Mouse (Mus musculus) midbrain, embryonic 12.5 days (tissue): ENCODE data around the gene E130114P18Rik. TPM values are rescaled to one million over a fixed set of nuclear protein-coding genes. Genes with fewer than 3 reads are reported as not detected.

Source experiments
- ATAC-seq: fragments of 200-750 bp; cut with Nextera tagmentation; 2 replicates; pipeline ENCODE4 v1.8.0; 2017; ENCODE audit warnings: low read depth, moderate TSS enrichment, moderate library complexity; ENCODE audit not compliant: low FRiP score
- H3K27ac ChIP-seq: fragments of 300-500 bp; sonication (generic); replicated peaks from 2 replicates; pipeline ENCODE4 v1.5.1; 2016; ENCODE audit warnings: mild to moderate bottlenecking
- H3K27me3 ChIP-seq: fragments of 300-500 bp; sonication (generic); 2 replicates; pipeline ENCODE4 v1.6.1; 2016; ENCODE audit warnings: mild to moderate bottlenecking
- H3K36me3 ChIP-seq: fragments of 300-500 bp; sonication (generic); 2 replicates; pipeline ENCODE4 v1.6.1; 2016
- H3K4me1 ChIP-seq: fragments of 300-500 bp; sonication (generic); 2 replicates; pipeline ENCODE4 v1.6.1; 2016
- H3K4me2 ChIP-seq: fragments of 300-500 bp; sonication (generic); replicated peaks from 2 replicates; pipeline ENCODE4 v1.6.1; 2016; ENCODE audit warnings: mild to moderate bottlenecking, moderate library complexity
- H3K4me3 ChIP-seq: fragments of 300-500 bp; sonication (generic); 2 replicates; pipeline ENCODE4 v1.5.1; 2016; ENCODE audit warnings: mild to moderate bottlenecking
- H3K9ac ChIP-seq: fragments of 300-500 bp; sonication (generic); replicated peaks from 2 replicates; pipeline ENCODE4 v1.6.1; 2016; ENCODE audit warnings: mild to moderate bottlenecking, moderate library complexity
- H3K9me3 ChIP-seq: fragments of 300-500 bp; sonication (generic); 2 replicates; pipeline ENCODE4 v1.6.1; 2016; ENCODE audit warnings: mild to moderate bottlenecking
- WGBS: fragments of 180-500 bp; shearing (Covaris S2); methylation state at CpG from one replicate; pipeline ENCODE4 v1.1.7; 2016; 5-methylcytosine and 5-hydroxymethylcytosine counted together
- polyA plus RNA-seq: library from polyadenylated mRNA; unstranded; fragments of >200 nt; fragmentation: Nextera tagmentation; extraction: Ambion mirVana; gene quantifications from 2 replicates; pipeline ENCODE4 v1.2.1, GENCODE M21; 2016

Gene E130114P18Rik
- polyA plus RNA-seq, 1 experiment from 2014 or later: 11.5 TPM

DNA sequence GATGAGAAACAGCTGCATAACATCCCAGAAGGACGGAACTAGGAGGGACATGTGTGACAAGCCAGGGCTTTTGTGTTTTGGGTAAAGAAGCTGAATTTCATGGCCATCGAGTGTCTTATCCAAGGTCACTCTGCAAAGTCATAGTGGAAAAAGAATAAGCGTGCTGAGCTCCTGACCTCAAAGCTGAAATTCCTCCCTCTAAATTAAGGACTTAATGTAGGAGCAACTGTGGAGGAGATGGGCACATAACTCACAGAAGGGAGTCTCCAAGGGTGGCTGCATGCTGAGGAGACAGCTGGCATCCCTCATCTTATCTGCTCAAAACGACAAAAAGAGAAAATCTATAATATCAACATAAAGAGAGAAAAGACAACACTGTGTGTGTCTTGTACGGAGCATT lies 33.9 kb downstream of the E130114P18Rik start:
- Histone ChIP-seq H3K4me3 (no peak overlapping the region), H3K27me3 (peaks cover 19% of the 10 kb centered on the region), H3K9ac (no peak overlapping the region), H3K9me3 (no peaks in the 10 kb centered on the region), H3K4me1 (peaks cover 6% of the 10 kb centered on the region), H3K4me2 (no peak overlapping the region), H3K27ac (no peak overlapping the region), H3K36me3 (no peaks in the 10 kb centered on the region)
- ATAC-seq: no peak
- WGBS: 72% methylated on average over 5 of the region's 5 CpGs

GRCm38 (mm10) chr4:97733392-97733791 lies 44.5 kb downstream of the E130114P18Rik start:
- Histone ChIP-seq H3K4me3 (no peak overlapping the region), H3K36me3 (no peaks in the 10 kb centered on the region), H3K27ac (no peak overlapping the region), H3K9ac (no peak overlapping the region), H3K4me1 (no peaks in the 10 kb centered on the region), H3K9me3 (no peaks in the 10 kb centered on the region), H3K27me3 (no peaks in the 10 kb centered on the region), H3K4me2 (no peak overlapping the region)
- no peak for ATAC-seq
- 59% methylated on average over 1 of the region's 1 CpGs for WGBS

- WGBS: 82% methylated on average over 3 of the region's 3 CpGs
- H3K27me3 ChIP-seq: no peaks in the 10 kb centered on the region
- no peak overlapping the region for H3K4me3 ChIP-seq
Measured at GRCm38 (mm10) chr4:97730416-97730815, 47.5 kb downstream of the E130114P18Rik start.

DNA sequence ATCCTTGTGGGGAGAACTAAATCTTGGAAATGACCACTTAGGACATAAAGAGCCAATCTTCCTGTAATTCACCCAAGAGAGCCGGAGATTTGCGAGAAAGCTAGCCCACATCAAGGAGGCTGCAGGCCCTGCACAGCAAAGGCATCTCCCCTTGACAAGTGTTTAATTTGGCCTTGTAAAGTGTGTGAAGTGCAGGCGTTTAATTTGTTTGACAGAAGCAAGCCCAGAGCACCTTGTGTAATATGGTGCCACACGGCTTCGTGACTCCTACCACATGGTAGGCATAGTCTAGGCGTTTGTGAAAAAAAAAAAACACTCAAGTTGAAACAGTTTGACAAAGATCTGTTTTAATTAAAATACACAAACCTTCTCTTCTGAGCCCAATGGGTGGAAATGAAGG lies 47.9 kb downstream of the E130114P18Rik start:
- Histone ChIP-seq H3K4me1 (no peaks in the 10 kb centered on the region), H3K27me3 (no peaks in the 10 kb centered on the region), H3K4me3 (no peak overlapping the region), H3K9ac (no peak overlapping the region), H3K36me3 (no peaks in the 10 kb centered on the region), H3K9me3 (no peaks in the 10 kb centered on the region), H3K27ac (no peak overlapping the region), H3K4me2 (no peak overlapping the region)
- WGBS: 68% methylated on average over 6 of the region's 6 CpGs
- no peak for ATAC-seq

More at GRCm38 (mm10) chr4:97730416-97730815, 47.5 kb downstream of the E130114P18Rik start:
- no peak for ATAC-seq
- Histone ChIP-seq H3K4me1 (no peaks in the 10 kb centered on the region), H3K9ac (no peak overlapping the region), H3K36me3 (no peaks in the 10 kb centered on the region), H3K4me2 (no peak overlapping the region), H3K27ac (no peak overlapping the region), H3K9me3 (no peaks in the 10 kb centered on the region)

DNA sequence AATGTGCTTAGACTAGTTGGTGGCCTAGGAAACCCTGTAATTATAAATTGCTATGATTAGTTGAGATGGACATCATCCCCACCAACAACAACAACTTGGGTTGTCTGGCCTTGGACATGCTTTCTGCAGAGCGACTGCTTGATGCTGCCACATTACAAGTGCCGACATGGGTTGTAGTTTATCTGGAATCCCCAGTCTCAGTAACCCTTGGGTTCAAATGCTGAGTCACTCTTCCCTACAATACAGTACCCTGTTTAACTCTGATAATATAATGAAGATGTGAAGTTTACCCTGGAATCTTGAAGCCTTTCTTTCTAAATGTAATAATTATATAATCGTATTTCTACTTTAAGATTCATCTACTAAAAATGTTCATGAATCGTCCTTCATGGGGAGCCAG lies 49.4 kb downstream of the E130114P18Rik start:
- no peaks in the 10 kb centered on the region for H3K27me3 ChIP-seq
- ATAC-seq: no peak
- no peaks in the 10 kb centered on the region for H3K9me3 ChIP-seq
- no peak overlapping the region for H3K4me2 ChIP-seq
- no peak overlapping the region for H3K27ac ChIP-seq
- H3K36me3 ChIP-seq: no peaks in the 10 kb centered on the region
- H3K9ac ChIP-seq: no peak overlapping the region
- WGBS: 96% methylated on average over 4 of the region's 4 CpGs
- no peak overlapping the region for H3K4me3 ChIP-seq
- no peaks in the 10 kb centered on the region for H3K4me1 ChIP-seq

DNA sequence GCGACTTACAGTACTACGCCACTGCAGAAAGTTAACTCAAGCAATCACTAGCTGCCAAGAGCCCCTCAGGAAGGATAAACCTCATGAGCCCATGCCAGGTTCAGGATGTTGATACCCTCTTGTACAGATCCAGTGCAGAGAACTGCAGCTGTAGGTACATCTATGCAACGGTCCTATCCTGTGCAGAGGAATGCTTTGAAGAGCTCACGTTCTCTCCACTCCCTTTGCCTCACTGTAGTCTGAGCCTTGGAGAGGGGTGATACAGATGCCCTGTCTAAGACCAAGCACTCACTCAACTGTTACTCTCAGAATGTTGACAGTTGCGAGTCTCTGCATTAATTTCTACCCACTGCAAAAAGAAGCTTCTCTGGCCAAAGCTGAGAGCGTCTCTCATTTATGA lies 54.5 kb downstream of the E130114P18Rik start:
- H3K4me3 ChIP-seq: no peak overlapping the region
- H3K27ac ChIP-seq: no peak overlapping the region
- H3K27me3 ChIP-seq: no peaks in the 10 kb centered on the region
- peaks cover 7% of the 10 kb centered on the region; the same call in 1 of the 2 replicates for H3K4me1 ChIP-seq
- WGBS: 90% methylated on average over 6 of the region's 6 CpGs
- no peak overlapping the region for H3K4me2 ChIP-seq
- H3K36me3 ChIP-seq: no peaks in the 10 kb centered on the region
- ATAC-seq: peak; percentile 41; the same call in 1 of the 2 replicates
- H3K9me3 ChIP-seq: no peaks in the 10 kb centered on the region
- H3K9ac ChIP-seq: no peak overlapping the region

DNA sequence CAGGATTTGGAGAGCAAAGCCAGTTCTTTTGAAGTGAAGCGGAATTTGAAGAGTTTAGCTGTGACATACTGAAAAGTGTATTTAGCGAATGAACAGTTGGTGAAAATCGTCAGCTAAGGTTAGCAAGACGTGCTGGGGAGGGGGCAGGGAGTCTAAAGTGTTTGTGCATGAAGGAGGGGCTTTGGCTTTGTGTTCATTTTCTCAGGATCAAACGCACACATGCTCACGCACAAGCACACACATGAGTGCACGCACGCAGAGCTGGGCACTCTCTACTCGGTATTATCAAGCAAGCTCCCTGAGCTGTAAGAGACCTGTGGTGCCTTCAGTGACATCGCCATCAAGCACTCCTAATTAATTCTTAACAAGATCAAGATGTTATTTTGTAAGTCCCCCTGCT lies 55.2 kb downstream of the E130114P18Rik start:
- H3K36me3 ChIP-seq: no peaks in the 10 kb centered on the region
- no peak overlapping the region for H3K9ac ChIP-seq
- H3K4me1 ChIP-seq: peaks cover 7% of the 10 kb centered on the region; the same call in 1 of the 2 replicates
- no peaks in the 10 kb centered on the region for H3K9me3 ChIP-seq
- H3K27me3 ChIP-seq: no peaks in the 10 kb centered on the region
- no peak for ATAC-seq
- 34% methylated on average over 10 of the region's 10 CpGs for WGBS
- H3K27ac ChIP-seq: no peak overlapping the region
- H3K4me3 ChIP-seq: no peak overlapping the region
- no peak overlapping the region for H3K4me2 ChIP-seq

GRCm38 (mm10) chr4:97714616-97715015 lies 63.3 kb downstream of the E130114P18Rik start:
- no peak overlapping the region for H3K27ac ChIP-seq
- no peak overlapping the region for H3K4me2 ChIP-seq
- no peak overlapping the region for H3K4me3 ChIP-seq
- ATAC-seq: no peak
- H3K27me3 ChIP-seq: no peaks in the 10 kb centered on the region
- H3K9ac ChIP-seq: no peak overlapping the region
- peaks cover 9% of the 10 kb centered on the region for H3K4me1 ChIP-seq
- H3K36me3 ChIP-seq: no peaks in the 10 kb centered on the region
- no peaks in the 10 kb centered on the region for H3K9me3 ChIP-seq
- WGBS: 81% methylated on average over 6 of the region's 6 CpGs

DNA sequence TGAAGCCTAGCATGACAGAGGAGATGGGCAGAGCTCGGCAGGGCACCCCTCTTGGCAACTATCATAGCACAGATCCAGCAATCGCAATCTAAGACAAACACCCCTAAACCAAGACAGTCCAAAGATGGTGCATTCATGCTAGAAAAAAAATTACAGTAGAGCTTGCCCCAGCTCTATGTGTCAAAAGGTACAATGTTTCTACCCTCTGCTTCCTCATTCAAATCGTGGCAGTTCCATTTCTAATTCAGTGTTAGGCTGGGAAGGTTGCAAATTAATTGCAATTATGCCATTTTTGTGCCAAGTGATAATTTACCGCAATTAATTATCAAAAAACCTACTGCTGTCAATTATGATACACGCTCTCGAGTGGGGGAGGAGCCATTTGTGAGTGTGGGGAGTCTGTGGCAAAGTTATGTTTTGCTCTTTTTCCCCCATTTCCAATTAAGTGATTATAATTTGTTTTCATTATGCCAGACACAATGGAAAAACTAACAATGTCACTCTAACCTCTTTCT lies 63.7 kb downstream of the E130114P18Rik start:
- WGBS: 85% methylated on average over 6 of the region's 6 CpGs
- no peaks in the 10 kb centered on the region for H3K36me3 ChIP-seq
- H3K9me3 ChIP-seq: no peaks in the 10 kb centered on the region
- H3K4me3 ChIP-seq: no peak overlapping the region
- ATAC-seq: no peak
- no peak overlapping the region for H3K4me2 ChIP-seq
- H3K27me3 ChIP-seq: no peaks in the 10 kb centered on the region
- no peak overlapping the region for H3K27ac ChIP-seq
- H3K9ac ChIP-seq: no peak overlapping the region
- H3K4me1 ChIP-seq: peaks cover 9% of the 10 kb centered on the region

GRCm38 (mm10) chr4:97712547-97712946 lies 65.3 kb downstream of the E130114P18Rik start:
- no peaks in the 10 kb centered on the region for H3K36me3 ChIP-seq
- ATAC-seq: no peak
- H3K9me3 ChIP-seq: no peaks in the 10 kb centered on the region
- H3K27me3 ChIP-seq: no peaks in the 10 kb centered on the region
- H3K4me3 ChIP-seq: no peak overlapping the region
- H3K4me1 ChIP-seq: peaks cover 9% of the 10 kb centered on the region
- 76% methylated on average over 1 of the region's 1 CpGs for WGBS
- no peak overlapping the region for H3K4me2 ChIP-seq
- no peak overlapping the region for H3K27ac ChIP-seq
- H3K9ac ChIP-seq: no peak overlapping the region

DNA sequence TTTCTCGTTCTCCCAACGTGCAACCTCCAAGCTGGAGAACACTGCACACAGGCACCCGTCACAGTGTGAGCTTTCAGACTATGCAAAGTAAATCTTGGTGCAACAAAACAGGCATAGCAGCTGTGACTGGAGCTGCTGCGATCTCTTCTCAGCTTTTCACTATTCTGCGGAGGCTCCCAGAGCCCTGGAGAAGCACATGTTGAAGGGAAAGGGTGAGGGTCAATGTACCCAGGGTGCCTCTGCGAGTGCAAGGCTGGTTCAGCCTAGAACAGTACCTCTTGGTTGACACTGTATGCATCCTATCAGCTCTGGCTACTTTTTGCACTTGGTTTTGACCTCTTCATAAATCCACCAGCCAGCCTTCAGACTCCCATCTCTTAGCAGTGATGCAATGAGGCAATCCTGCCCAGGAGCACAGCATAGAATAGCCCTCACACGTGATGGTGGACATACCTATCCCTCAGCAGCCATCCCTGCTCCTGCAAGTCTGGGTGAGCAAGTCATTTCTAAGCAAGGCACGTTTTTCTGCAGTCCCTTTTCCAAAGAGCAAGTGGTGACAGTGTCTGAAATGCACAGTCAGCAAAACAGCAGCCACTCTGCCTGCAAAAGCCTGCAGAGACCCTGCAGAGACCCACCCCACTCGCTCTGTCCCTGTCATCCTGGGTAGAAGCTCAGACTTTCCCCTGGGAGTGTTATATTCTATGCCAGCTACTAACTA lies 67.7 kb downstream of the E130114P18Rik start:
- no peak overlapping the region for H3K27ac ChIP-seq
- no peaks in the 10 kb centered on the region for H3K9me3 ChIP-seq
- no peak overlapping the region for H3K4me2 ChIP-seq
- ATAC-seq: peak; percentile 78
- no peaks in the 10 kb centered on the region for H3K36me3 ChIP-seq
- WGBS: 47% methylated on average over 9 of the region's 9 CpGs
- H3K27me3 ChIP-seq: no peaks in the 10 kb centered on the region
- no peak overlapping the region for H3K4me3 ChIP-seq
- H3K4me1 ChIP-seq: peaks cover 9% of the 10 kb centered on the region
- H3K9ac ChIP-seq: no peak overlapping the region

DNA sequence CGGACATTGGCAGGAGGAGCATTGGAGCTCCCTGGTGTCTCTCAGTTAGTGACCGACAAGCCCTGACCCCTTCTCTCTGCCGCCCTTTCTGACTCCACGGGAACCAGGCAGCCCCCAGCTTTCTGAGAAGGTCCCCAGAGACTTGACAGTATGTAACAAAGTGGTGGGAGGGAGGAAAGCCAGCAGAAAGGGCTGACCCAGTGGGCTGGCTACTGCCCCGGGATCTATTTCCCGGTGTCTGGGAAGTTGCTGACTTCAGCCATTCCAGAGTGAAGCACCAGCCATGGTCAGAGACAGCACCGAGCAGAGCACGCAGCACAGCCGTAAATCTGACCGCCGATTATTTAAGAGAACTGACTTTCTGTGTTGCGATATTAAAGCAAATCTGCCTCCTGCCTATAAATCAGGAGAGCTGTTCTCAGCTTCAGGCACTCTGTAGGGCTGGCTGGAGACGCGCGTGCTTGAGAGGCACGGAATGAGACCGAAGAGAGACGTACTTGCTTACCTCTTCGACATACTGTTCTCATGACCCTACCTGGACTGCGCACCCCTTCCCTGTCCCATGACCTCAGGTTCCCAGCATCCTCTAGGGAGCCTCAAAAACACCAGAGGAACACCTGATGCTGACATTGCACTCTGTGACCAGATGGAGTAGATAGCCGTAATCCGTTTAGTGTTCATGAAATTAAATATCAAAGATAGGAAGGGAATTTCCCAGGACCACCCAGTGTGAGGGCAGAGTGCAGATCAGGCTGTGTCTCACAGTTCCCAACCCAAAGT lies 70.3 kb downstream of the E130114P18Rik start:
- Histone ChIP-seq H3K9me3 (no peaks in the 10 kb centered on the region), H3K27me3 (no peaks in the 10 kb centered on the region), H3K4me1 (peaks cover 9% of the 10 kb centered on the region), H3K27ac (no peak overlapping the region), H3K4me3 (no peak overlapping the region), H3K36me3 (no peaks in the 10 kb centered on the region), H3K4me2 (no peak overlapping the region), H3K9ac (no peak overlapping the region)
- 86% methylated on average over 22 of the region's 22 CpGs for WGBS
- ATAC-seq: no peak
